Mouse (Mus musculus): Measurements from ENCODE around the gene Ccdc84.
"Not testable (repeated sequence)": the region's sequence is repeated elsewhere in the genome, so short reads cannot be mapped to it uniquely, and the experiment has no call there.

The Ccdc84 gene

GRCm38 (mm10) chr9:44408693-44409092 lies 9.7 kb downstream of the Ccdc84 start:
- not testable (repeated sequence) for DNase-seq (ENCODE audit: low spot score in 2 of 2)

GRCm38 (mm10) chr9:44407752-44408097 lies 10.6 kb downstream of the Ccdc84 start:
- no peak for DNase-seq (ENCODE audit: low spot score in 2 of 2)

DNA sequence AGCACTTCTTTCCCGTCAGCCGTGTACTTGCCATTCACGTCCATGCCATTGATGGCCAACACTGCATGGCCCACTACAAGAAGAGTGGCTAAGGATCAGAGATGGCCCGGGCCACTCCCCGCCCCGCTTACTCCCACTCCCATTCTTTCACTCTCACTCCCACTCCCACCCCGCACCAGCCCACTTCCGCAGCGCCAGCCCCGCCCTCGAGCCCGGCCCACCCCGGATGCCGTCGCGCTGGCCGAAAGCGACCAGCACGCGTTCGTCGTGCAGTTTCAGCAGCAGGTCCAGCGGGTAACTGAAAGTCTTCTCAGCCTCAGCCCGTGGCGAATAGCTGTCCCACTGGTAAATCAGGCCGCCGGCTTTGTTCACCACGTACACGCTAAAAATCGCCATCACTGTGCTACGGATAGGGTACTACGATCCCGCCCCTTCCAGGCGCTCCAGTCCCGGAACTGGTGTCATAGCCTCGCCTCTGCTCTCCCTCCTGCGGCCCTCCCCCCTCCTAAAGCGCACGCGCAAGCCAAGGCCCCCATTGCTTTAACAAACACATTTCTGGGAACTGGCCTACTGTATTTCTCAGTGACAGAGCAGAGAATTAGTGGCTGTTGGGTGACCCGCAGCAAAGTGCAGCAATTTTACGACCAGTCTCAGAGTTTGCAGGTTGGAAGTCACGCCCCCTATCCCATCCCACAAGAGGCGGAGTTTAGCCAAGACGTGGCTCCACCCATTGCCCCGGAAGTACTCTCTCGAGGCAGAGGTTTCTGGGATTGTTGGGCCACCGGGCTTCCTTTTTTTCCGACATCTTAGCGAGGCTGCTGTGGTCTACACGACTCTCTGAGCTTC lies 11.2 kb downstream of the Ccdc84 start, which contains the start of the genes Rps25 and Trappc4:
Rps25 (plus strand) TSS at position 234 of the 846 bp plus-strand sequence.
Trappc4 (minus strand) TSS at position 695 of the 846 bp plus-strand sequence.
- DNase-seq (ENCODE audit: low spot score in 2 of 2): peak; percentile 75 to 89

GRCm38 (mm10) chr9:44405011-44405410 lies 13.4 kb downstream of the Ccdc84 start:
- no peak for DNase-seq (ENCODE audit: low spot score in 2 of 2)

GRCm38 (mm10) chr9:44401081-44401480 lies 17.3 kb downstream of the Ccdc84 start:
- no peak for DNase-seq (ENCODE audit: low spot score in 2 of 2)

DNA sequence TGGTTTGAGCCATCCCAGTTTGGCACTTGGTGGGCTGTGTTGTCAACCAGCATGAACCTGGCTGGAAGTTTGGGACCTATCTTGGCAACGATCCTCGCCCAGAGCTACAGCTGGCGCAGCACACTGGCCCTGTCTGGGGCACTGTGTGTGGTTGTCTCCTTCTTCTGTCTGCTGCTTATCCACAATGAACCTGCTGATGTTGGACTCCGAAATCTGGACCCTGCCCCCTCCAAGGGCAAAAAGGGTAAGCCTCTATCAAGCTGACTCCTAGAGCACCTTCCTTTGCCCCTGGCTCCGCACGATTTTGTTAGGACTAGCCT lies 18.6 kb downstream of the Ccdc84 start:
- DNase-seq (ENCODE audit: low spot score in 2 of 2): no peak

- no peak for DNase-seq (ENCODE audit: low spot score in 2 of 2)
These were observed 19.1 kb downstream of the Ccdc84 start for GRCm38 (mm10) chr9:44399114-44399794.

GRCm38 (mm10) chr9:44398551-44398950 lies 19.8 kb downstream of the Ccdc84 start:
- no peak for DNase-seq (ENCODE audit: low spot score in 2 of 2)

- DNase-seq (ENCODE audit: low spot score in 2 of 2): no peak
These were observed 20.3 kb downstream of the Ccdc84 start for GRCm38 (mm10) chr9:44398087-44398486.

GRCm38 (mm10) chr9:44396684-44397411 lies 21.5 kb downstream of the Ccdc84 start, which contains the start of gene Slc37a4:
TSS of gene Slc37a4 (plus strand) at chr9:44396852.
- peak; percentile 77 to 84 for DNase-seq (ENCODE audit: low spot score in 2 of 2)

- peak; percentile 61 to 78 for DNase-seq (ENCODE audit: low spot score in 2 of 2)
These were observed 26.9 kb downstream of the Ccdc84 start for GRCm38 (mm10) chr9:44391466-44391865.

GRCm38 (mm10) chr9:44389273-44389672 lies 29.1 kb downstream of the Ccdc84 start:
- peak in 1 of 2 experiments; percentile 53 for DNase-seq (ENCODE audit: low spot score in 2 of 2)

GRCm38 (mm10) chr9:44387221-44387620 lies 31.1 kb downstream of the Ccdc84 start:
- DNase-seq (ENCODE audit: low spot score in 2 of 2): no peak

DNA sequence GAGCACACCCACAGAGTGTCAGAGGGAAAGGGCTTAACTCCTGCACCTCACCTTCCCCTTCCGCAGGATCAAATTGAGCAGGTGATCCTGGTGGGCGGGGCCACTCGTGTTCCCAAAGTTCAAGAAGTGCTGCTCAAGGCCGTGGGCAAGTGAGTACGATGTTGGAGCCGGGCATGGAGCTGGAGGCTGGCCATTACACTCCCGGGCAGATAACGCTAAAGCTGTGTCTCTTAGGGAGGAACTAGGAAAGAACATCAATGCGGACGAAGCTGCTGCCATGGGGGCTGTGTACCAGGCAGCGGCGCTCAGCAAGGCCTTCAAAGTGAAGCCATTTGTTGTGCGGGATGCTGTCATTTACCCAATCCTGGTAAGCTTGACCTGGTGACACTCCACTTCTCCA lies 33.8 kb downstream of the Ccdc84 start:
- DNase-seq (ENCODE audit: low spot score in 2 of 2): no peak

GRCm38 (mm10) chr9:44379862-44380261 lies 38.5 kb downstream of the Ccdc84 start:
- DNase-seq (ENCODE audit: low spot score in 2 of 2): no peak

DNA sequence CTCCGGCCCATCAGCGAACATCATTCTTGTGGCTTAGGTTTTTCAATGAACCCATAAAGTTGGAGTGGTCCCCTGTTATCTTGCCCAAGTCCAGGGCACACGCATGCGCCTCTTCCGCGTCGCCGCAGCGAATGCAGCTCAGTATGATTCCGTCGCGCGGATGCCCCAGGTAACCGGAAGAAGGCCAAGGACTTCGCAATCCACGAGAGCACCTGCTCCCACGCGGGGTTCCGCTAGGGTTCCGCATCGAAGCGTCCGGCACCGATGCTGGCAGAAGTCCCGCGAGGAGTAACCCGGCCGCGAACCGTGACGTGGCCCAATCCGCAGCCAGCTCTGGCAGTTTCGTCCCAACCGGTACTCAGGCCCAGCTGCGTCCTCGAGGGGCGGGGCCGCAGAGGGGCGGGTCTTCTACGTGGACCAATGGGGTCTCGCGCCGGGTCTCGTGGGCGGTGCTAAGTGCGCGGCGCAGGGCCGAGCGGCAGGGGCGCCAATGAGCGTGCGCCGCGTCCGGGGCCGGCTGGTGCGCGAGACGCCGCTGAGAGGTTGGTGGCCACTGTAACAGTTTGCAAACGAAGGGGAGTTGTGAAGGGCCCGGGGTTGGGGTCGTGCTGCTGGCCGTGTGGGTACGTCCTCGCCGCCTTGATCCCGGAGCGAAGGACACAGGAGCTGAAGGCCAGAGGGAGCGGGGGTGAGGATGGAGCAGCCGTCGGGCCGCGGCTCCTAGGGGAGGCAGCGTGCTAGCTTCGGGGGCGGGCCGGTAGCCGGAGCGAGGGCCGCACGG lies 39.1 kb downstream of the Ccdc84 start, which contains the start of gene Hyou1:
Hyou1 (plus strand) TSS at position 437 of the 781 bp plus-strand sequence.
- peak; percentile 99 to 100 for DNase-seq (ENCODE audit: low spot score in 2 of 2)

DNA sequence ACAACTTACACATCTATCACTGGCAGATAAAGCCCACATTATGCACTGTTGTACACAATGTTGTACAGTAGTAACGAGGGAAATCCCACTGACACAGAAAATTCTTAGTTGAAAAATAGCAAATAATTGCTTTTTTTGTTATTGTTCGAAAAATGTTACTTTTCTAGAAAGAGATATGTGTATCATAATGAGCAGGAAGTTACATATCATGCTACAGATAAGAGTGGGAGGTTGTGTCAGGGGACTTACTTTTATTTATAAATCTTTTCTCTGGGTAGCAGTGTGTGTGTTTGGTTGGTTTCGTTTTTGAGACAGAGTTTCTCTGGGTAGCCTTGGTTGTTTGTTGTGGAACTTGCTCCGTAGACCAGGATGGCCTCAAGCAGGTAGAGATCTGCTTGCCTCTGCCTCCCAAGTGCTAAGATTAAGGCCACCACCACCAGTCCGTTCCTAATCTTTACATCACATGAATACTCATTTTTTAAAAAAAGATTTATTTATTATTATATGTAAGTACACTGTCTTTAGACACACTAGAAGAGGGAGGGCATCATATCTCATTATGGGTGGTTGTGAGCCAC lies 40.1 kb downstream of the Ccdc84 start:
- no peak for DNase-seq (ENCODE audit: low spot score in 2 of 2)

DNA sequence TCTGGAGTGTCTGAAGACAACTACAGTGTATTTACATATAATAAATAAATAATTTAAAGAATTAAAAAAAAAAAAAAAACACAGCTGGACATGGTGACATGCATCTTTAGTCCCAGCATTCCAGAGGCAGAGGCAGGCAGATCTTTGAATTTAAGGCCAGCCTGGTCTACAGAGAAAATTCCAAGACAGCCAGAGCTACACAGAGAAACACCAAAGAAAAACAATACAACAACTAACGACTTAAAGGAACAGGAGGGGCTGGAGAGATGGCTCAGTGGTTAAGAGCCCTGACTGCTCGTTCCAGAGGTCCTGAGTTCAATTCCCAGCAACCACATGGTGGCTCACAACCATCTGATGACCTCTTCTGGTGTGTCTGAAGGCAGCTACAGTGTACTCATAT lies 41.0 kb downstream of the Ccdc84 start:
- not testable (repeated sequence) for DNase-seq (ENCODE audit: low spot score in 2 of 2)

GRCm38 (mm10) chr9:44376141-44376540 lies 42.2 kb downstream of the Ccdc84 start:
- DNase-seq (ENCODE audit: low spot score in 2 of 2): no peak

GRCm38 (mm10) chr9:44373386-44373785 lies 45.0 kb downstream of the Ccdc84 start:
- DNase-seq (ENCODE audit: low spot score in 2 of 2): no peak

- no peak for DNase-seq (ENCODE audit: low spot score in 2 of 2)
These were observed 53.9 kb downstream of the Ccdc84 start for GRCm38 (mm10) chr9:44364480-44364879.
